Mouse (Mus musculus) CH12.LX (cell line): ENCODE measurements around the gene Tgm1.

Source experiments
- CTCF ChIP-seq, 2 experiments: IDR thresholded peaks in 1 of 2; conservative IDR thresholded peaks in 1 of 2; 2 replicates each; pipeline ENCODE4 v1.5.1; 2011 to 2012; ENCODE audit warnings: low read depth in 2 of 2, low read length in 2 of 2, improper control_type of control experiment in 1 of 2, inconsistent platforms in 1 of 2, mild to moderate bottlenecking in 1 of 2, moderate library complexity in 1 of 2
- EP300 ChIP-seq: IDR thresholded peaks from 2 replicates; pipeline ENCODE4 v1.6.1; 2011; ENCODE audit warnings: low read length, improper control_type of control experiment
- ETS1 ChIP-seq: conservative IDR thresholded peaks from 2 replicates; pipeline ENCODE4 v1.6.1; 2012; ENCODE audit warnings: low read depth, mild to moderate bottlenecking, inconsistent platforms, low read length, improper control_type of control experiment, moderate library complexity
- MAX ChIP-seq: IDR thresholded peaks from 2 replicates; pipeline ENCODE4 v1.6.1; 2011; ENCODE audit warnings: low read length, improper control_type of control experiment
- MYC ChIP-seq: IDR thresholded peaks from 2 replicates; pipeline ENCODE4 v1.6.1; 2011; ENCODE audit warnings: low read depth, mild to moderate bottlenecking, improper control_type of control experiment, low read length
- NELFE ChIP-seq: IDR thresholded peaks from 2 replicates; pipeline ENCODE4 v1.6.1; 2011; ENCODE audit warnings: low read depth, low read length, improper control_type of control experiment
- PAX5 ChIP-seq: IDR thresholded peaks from 2 replicates; pipeline ENCODE4 v1.6.1; 2012; ENCODE audit warnings: low read length, inconsistent platforms, mixed read lengths
- POLR2A ChIP-seq: IDR thresholded peaks from 2 replicates; pipeline ENCODE4 v1.6.1; 2011; ENCODE audit warnings: low read depth, mild to moderate bottlenecking, improper control_type of control experiment, low read length
- POLR2AphosphoS2 ChIP-seq: IDR thresholded peaks from 2 replicates; pipeline ENCODE4 v1.6.1; 2011; ENCODE audit warnings: low read depth, low read length, improper control_type of control experiment
- RCOR1 ChIP-seq: conservative IDR thresholded peaks from 2 replicates; pipeline ENCODE4 v1.6.1; 2012; ENCODE audit warnings: low read depth, mild to moderate bottlenecking, inconsistent platforms, low read length, improper control_type of control experiment
- ZC3H11A ChIP-seq: IDR thresholded peaks from 2 replicates; pipeline ENCODE4 v1.6.1; 2012; ENCODE audit warnings: low read depth, mild to moderate bottlenecking, inconsistent platforms, low read length, improper control_type of control experiment
- ZMIZ1 ChIP-seq: IDR thresholded peaks from 2 replicates; pipeline ENCODE4 v1.6.1; 2012; ENCODE audit warnings: low read depth, mild to moderate bottlenecking, inconsistent platforms, low read length, improper control_type of control experiment

GRCm38 (mm10) chr14:55722438-55722945 lies 8.8 kb upstream of the Tgm1 start:
- TF ChIP-seq ETS1: no peak
- no peak for TF ChIP-seq POLR2A
- TF ChIP-seq CTCF (conservative IDR thresholded peaks at IDR 0.05 in 1 of 2, IDR thresholded peaks at IDR 0.05 in 1 of 2; ENCODE audit: low read depth in 2 of 2, low read length in 2 of 2): no peak
- no peak for TF ChIP-seq MYC
- TF ChIP-seq ZC3H11A: no peak
- TF ChIP-seq ZMIZ1: no peak
- TF ChIP-seq RCOR1: no peak
- no peak for TF ChIP-seq MAX
- no peak for TF ChIP-seq EP300
- no peak for TF ChIP-seq POLR2AphosphoS2
- TF ChIP-seq NELFE: no peak
- TF ChIP-seq PAX5: no peak
